Mouse (Mus musculus) spleen, postnatal 10 days (tissue): ENCODE results near the gene Ralgps1.

Experiments used
- DNase-seq, 2 experiments: peaks; one replicate each; pipeline ENCODE4 v3.0.0; 2021 to 2022; ENCODE audit warnings: low spot score in 2 of 2

Gene Ralgps1

GRCm38 (mm10) chr2:33361139-33361716, 10.1 kb downstream of the Ralgps1 start:
- DNase-seq = no peak

- no peak for DNase-seq
Measured at GRCm38 (mm10) chr2:33360564-33360963, 10.7 kb downstream of the Ralgps1 start.

GRCm38 (mm10) chr2:33359184-33359583, 12.1 kb downstream of the Ralgps1 start:
- no peak for DNase-seq

GRCm38 (mm10) chr2:33357250-33357838, 13.9 kb downstream of the Ralgps1 start:
- no peak for DNase-seq

GRCm38 (mm10) chr2:33355558-33355957, 15.7 kb downstream of the Ralgps1 start:
- no peak for DNase-seq

- peak in 1 of 2 experiments; percentile 33 for DNase-seq
Measured at GRCm38 (mm10) chr2:33353432-33353831, 17.9 kb downstream of the Ralgps1 start.

- no peak for DNase-seq
Measured at GRCm38 (mm10) chr2:33351449-33351848, 19.8 kb downstream of the Ralgps1 start.

- DNase-seq = no peak
Measured at GRCm38 (mm10) chr2:33350921-33351320, 20.4 kb downstream of the Ralgps1 start.

GRCm38 (mm10) chr2:33349581-33349980, 21.7 kb downstream of the Ralgps1 start:
- no peak for DNase-seq

- peak; percentile 57 to 81 for DNase-seq
Measured at GRCm38 (mm10) chr2:33349081-33349480, 22.2 kb downstream of the Ralgps1 start.

- DNase-seq = no peak
Measured at GRCm38 (mm10) chr2:33348260-33348659, 23.0 kb downstream of the Ralgps1 start.

GRCm38 (mm10) chr2:33347607-33348006, 23.7 kb downstream of the Ralgps1 start:
- DNase-seq = peak in 1 of 2 experiments; percentile 73

GRCm38 (mm10) chr2:33346749-33347148, 24.5 kb downstream of the Ralgps1 start:
- no peak for DNase-seq

- DNase-seq = no peak
Measured at GRCm38 (mm10) chr2:33345956-33346355, 25.3 kb downstream of the Ralgps1 start.

GRCm38 (mm10) chr2:33345475-33345874, 25.8 kb downstream of the Ralgps1 start:
- no peak for DNase-seq

GRCm38 (mm10) chr2:33343413-33343812, 27.9 kb downstream of the Ralgps1 start:
- no peak for DNase-seq

- no peak for DNase-seq
Measured at GRCm38 (mm10) chr2:33342148-33342547, 29.1 kb downstream of the Ralgps1 start.

GRCm38 (mm10) chr2:33335789-33336188, 35.5 kb downstream of the Ralgps1 start:
- no peak for DNase-seq

GRCm38 (mm10) chr2:33329622-33330021, 41.7 kb downstream of the Ralgps1 start:
- DNase-seq = peak in 1 of 2 experiments; percentile 10

GRCm38 (mm10) chr2:33328941-33329340, 42.3 kb downstream of the Ralgps1 start:
- peak; percentile 16 to 66 for DNase-seq

- DNase-seq = no peak
Measured at GRCm38 (mm10) chr2:33325359-33325758, 45.9 kb downstream of the Ralgps1 start.

- no peak for DNase-seq
Measured at GRCm38 (mm10) chr2:33323799-33324595, 47.3 kb downstream of the Ralgps1 start.
